Mouse (Mus musculus): ENCODE measurements around the gene Acin1.
A peak's percentile ranks its signal among the peaks of the same experiment; 100 is the strongest.

Gene Acin1

GRCm38 (mm10) chr14:54686522-54687143 is at the start of gene Acin1:
Gene Acin1 (minus strand): TSS chr14:54686931.
- DNase-seq: peak; percentile 100

GRCm38 (mm10) chr14:54735221-54735620 is 48.5 kb upstream of the Acin1 start:
- DNase-seq: no peak

- no peak for DNase-seq
Observed at GRCm38 (mm10) chr14:54734004-54734403, 47.3 kb upstream of the Acin1 start.

- DNase-seq: no peak
Observed at GRCm38 (mm10) chr14:54732206-54732605, 45.5 kb upstream of the Acin1 start.

- DNase-seq: peak; percentile 57
Observed at GRCm38 (mm10) chr14:54730305-54730704, 43.6 kb upstream of the Acin1 start.

GRCm38 (mm10) chr14:54728823-54729653 is 42.3 kb upstream of the Acin1 start:
- no peak for DNase-seq

GRCm38 (mm10) chr14:54727565-54727964 is 40.8 kb upstream of the Acin1 start:
- DNase-seq: no peak

GRCm38 (mm10) chr14:54724049-54724448 is 37.3 kb upstream of the Acin1 start:
- DNase-seq: no peak

GRCm38 (mm10) chr14:54721711-54722110 is 35.0 kb upstream of the Acin1 start:
- DNase-seq: no peak

GRCm38 (mm10) chr14:54720654-54721350 is 34.1 kb upstream of the Acin1 start:
- no peak for DNase-seq

GRCm38 (mm10) chr14:54720041-54720440 is 33.3 kb upstream of the Acin1 start:
- DNase-seq: no peak

GRCm38 (mm10) chr14:54715402-54715801 is 28.7 kb upstream of the Acin1 start:
- no peak for DNase-seq

GRCm38 (mm10) chr14:54714617-54715081 is 27.9 kb upstream of the Acin1 start:
- no peak for DNase-seq

GRCm38 (mm10) chr14:54714121-54714520 is 27.4 kb upstream of the Acin1 start:
- peak; percentile 76 for DNase-seq

- peak; percentile 46 for DNase-seq
Observed at GRCm38 (mm10) chr14:54712861-54713260, 26.1 kb upstream of the Acin1 start.

GRCm38 (mm10) chr14:54712074-54712473 is 25.3 kb upstream of the Acin1 start, which contains the start of gene Cebpe:
Gene Cebpe (minus strand): TSS chr14:54712174.
- DNase-seq: no peak

GRCm38 (mm10) chr14:54709054-54709453 is 22.3 kb upstream of the Acin1 start:
- DNase-seq: no peak

- DNase-seq: no peak
Observed at GRCm38 (mm10) chr14:54706589-54707320, 20.0 kb upstream of the Acin1 start.

- DNase-seq: no peak
Observed at GRCm38 (mm10) chr14:54705844-54706243, 19.1 kb upstream of the Acin1 start.

GRCm38 (mm10) chr14:54703207-54703606 is 16.5 kb upstream of the Acin1 start:
- no peak for DNase-seq

GRCm38 (mm10) chr14:54701298-54701697 is 14.6 kb upstream of the Acin1 start:
- peak; percentile 51 for DNase-seq

- no peak for DNase-seq
Observed at GRCm38 (mm10) chr14:54699586-54699985, 12.9 kb upstream of the Acin1 start.

- DNase-seq: no peak
Observed at GRCm38 (mm10) chr14:54698733-54699132, 12.0 kb upstream of the Acin1 start, which contains the start of gene Gm29776. Gene Gm29776 (minus strand): TSS chr14:54698833.
